Mouse (Mus musculus) spleen, adult 2 months (tissue): ENCODE data around the gene Taf3.

ENCODE experiments used
- CTCF ChIP-seq: fragments of 200-500 bp; IDR thresholded peaks from 2 replicates; pipeline ENCODE4 v1.5.1; 2011; ENCODE audit warnings: mild to moderate bottlenecking, inconsistent platforms; ENCODE audit not compliant: insufficient read depth, insufficient read length, insufficient replicate concordance; ENCODE audit errors: extremely low read depth
- POLR2A ChIP-seq: fragments of 200-500 bp; IDR thresholded peaks from 2 replicates; pipeline ENCODE4 v1.6.1; 2011; ENCODE audit warnings: low read depth, low read length, inconsistent platforms

GRCm38 (mm10) chr2:10080310-10081010 lies 32.1 kb upstream of the Taf3 start, which contains the start of the genes Atp5c1 and Kin:
- TF ChIP-seq POLR2A (peak; percentile 69), CTCF (0 out of 2 replicates have a peak, but pooled peaks have one; percentile 14)
